Mouse (Mus musculus) frontal cortex, postnatal 25 days (tissue): ENCODE measurements at regions not wholly inside any gene's neighbourhood (a gene's known extent, or its start where the extent isn't known, plus 50 kb on each side); places are given as distances from the start of the nearest gene placed in this dataset.
A peak's percentile ranks its signal among the peaks of the same experiment; 100 is the strongest.

Source experiments
- DNase-seq, 2 experiments: peaks; one replicate each; pipeline ENCODE4 v3.0.0; 2022; ENCODE audit warnings: low spot score in 2 of 2

DNA sequence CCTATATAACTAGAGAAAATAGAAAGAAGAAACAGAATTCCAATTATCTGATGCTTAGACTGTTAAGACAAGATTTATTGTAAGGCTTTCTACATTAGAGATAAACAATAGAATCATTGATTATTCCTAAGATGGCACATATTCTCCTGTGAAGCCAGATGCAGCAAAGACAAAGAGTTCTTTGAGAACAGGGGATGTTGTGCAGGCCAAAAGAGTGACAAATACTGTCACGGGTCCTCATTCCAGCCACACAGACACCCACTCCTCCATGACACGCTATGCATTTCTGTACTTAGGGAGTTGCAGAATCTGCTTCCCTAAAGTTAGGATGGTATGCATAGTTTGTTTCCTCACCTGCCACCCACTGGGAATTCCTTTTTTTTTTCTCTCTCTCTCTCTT, 245.2 kb downstream of the Sv2b start:
- DNase-seq, result no peak

DNA sequence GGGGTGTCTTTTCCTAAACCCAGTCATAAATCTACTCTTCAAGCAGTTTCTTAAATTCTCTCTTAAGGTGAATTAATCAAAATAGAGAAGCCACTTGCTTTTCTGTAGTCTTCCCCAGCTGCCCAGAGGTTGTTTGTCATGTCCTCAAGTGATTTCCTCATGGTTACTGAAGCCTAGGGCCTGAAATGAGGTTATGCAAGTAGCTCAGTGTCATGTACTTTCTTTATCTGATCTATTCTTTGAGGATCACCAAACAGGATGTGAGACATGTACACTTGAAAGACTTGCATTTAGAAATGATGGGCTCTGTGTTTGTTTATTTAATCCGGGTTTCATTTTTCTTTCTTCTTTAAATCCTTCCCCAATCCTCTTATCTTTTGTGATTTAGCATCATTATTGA, 258.8 kb downstream of the Sv2b start:
- DNase-seq, result no peak

DNA sequence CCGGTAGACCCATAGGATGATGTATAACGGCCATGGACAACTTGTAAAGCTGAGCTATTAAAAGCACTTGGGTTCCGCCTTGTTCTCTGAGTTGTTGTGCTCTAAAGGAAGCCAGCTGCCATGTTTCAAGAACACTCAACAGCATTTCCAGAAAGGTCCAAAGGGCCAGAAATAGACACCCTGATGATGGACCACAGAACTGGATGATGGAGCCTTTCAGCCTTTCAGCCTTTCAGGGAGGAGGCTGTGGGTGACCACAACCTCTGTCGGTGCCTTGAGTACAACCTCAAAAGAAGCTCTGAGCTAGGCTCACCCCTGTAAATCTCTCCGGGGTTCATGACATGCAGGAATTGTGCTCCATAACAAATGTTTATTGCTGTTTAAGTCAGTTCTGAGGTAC, 259.3 kb downstream of the Sv2b start:
- DNase-seq, result no peak

DNA sequence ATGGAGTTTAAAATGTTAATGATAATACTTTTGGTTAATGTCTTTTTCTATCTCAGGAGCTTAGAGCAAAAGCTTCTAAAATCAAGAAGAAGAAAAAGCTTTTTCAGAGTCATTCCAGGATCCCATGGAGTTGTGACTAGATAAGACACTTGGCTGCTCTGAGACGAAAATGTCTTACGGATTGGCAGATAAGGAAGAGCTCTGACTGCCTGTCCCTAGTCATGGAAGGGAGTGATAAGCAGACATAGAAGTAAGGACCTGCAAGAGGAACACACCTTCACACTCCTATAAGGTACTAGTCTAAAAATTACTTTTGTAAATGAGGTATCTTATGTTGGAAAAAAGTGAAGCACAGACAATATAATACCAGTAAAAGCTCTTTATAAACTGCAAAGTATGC, 260.2 kb downstream of the Sv2b start:
- DNase-seq, result no peak

- no peak for DNase-seq
These were observed 261.2 kb downstream of the Sv2b start for GRCm38 (mm10) chr7:75047827-75048226.

GRCm38 (mm10) chr7:75040871-75041270, 268.2 kb downstream of the Sv2b start:
- DNase-seq, result no peak

- DNase-seq, result no peak
These were observed 282.9 kb downstream of the Sv2b start for GRCm38 (mm10) chr7:75026191-75026590.

- no peak for DNase-seq
These were observed 287.1 kb downstream of the Sv2b start for GRCm38 (mm10) chr7:75021966-75022365.

DNA sequence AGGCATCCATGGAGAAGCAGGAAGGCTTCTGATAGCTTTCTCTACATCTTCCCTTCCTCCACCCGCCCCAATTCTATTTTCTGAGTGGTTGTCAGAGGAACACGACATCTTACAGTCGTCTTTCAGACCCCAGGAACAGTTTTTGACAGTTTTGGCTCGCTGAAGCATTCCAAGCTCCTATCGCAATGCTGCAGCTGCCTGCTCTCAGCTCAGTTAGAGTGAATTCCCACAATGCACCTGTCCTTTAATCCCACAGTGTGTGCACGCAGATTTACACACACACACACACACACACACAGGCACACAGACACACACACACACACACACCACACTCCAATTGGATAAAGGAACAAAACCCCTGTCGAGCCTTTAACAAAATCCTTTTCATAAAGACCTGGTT, 290.4 kb downstream of the Sv2b start:
- no peak for DNase-seq

DNA sequence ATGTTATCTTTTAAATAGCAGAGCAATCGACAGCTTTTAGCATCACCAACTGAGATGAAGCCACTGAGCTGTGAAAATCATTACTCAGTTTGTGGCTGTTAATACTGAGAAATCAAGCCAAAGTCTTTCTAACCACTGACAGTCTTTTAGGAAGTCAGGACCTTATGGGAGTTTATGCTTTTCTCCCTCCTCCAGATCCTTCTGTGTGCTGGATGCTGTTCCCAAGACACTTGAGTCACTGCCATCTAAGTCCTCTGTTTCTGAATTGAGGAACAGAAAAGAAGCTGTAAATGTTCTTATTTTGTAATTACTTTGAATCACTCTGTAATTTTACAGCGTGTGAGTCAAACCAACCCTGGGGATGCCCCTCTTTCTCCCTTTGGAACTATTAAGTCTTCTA, 300.6 kb downstream of the Sv2b start:
- no peak for DNase-seq

GRCm38 (mm10) chr7:74990198-74990597, 318.9 kb downstream of the Sv2b start:
- DNase-seq, result no peak

- no peak for DNase-seq
These were observed 329.6 kb downstream of the Sv2b start for GRCm38 (mm10) chr7:74979479-74979878.

- no peak for DNase-seq
These were observed 333.1 kb downstream of the Sv2b start for GRCm38 (mm10) chr7:74975986-74976385.

GRCm38 (mm10) chr7:74974448-74974847, 334.6 kb downstream of the Sv2b start:
- no peak for DNase-seq

GRCm38 (mm10) chr7:74944421-74945098, 364.5 kb downstream of the Sv2b start:
- DNase-seq, result no peak

DNA sequence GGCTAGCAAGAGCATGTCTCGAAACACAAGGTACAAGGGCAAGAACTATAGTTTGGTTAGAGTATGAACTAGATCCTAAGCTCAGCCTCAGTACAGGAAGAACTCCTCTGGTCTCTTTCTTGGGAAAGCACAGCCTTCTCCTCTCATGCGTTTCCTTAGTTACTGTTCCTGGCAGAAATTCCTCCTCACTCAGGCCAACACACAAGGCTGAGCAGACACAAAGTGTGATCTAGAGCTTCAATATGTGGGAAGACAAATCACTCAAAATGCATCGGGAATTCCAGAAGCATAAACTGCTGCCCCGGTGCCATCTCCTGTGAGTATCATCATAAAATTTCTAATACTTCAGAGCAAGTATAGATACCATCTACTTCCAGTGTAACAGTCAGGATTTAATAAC, 366.1 kb downstream of the Sv2b start:
- DNase-seq, result peak in 1 of 2 experiments; percentile 4

- DNase-seq, result no peak
These were observed 366.9 kb downstream of the Sv2b start for GRCm38 (mm10) chr7:74942146-74942545.

DNA sequence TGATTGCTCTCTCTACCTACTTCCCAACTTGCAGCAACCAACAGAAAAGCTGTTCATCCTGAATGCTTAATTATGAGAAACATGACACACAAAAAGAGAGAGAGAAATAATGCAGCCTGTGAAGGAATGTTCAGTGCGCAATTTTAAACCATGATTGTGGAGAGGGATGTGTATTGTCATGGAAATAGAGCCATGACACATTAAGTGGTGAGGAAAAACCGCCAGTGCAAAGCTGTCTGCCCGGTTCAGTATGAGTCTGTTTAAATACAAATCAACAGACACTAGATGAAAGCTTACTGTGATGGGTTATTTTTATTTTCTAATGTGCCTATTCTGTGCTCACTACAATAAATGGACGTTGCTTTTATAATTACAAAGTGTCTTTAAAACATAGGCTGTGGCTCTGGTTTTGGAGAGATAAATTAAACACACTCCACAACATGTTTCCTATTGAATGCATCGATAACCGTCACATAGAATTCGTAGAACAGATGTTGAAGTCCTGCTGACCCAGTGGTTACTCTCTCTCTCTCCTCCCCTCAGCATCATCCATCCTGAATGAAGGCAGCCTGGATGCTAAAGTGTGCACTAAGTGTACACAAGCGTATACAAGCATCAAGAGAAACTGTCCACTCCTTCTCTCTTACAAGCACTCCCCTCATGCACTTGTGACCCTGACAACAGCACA, 374.7 kb upstream of the Slco3a1 start:
- DNase-seq, result no peak

- no peak for DNase-seq
These were observed 373.8 kb upstream of the Slco3a1 start for GRCm38 (mm10) chr7:74928226-74928927.

DNA sequence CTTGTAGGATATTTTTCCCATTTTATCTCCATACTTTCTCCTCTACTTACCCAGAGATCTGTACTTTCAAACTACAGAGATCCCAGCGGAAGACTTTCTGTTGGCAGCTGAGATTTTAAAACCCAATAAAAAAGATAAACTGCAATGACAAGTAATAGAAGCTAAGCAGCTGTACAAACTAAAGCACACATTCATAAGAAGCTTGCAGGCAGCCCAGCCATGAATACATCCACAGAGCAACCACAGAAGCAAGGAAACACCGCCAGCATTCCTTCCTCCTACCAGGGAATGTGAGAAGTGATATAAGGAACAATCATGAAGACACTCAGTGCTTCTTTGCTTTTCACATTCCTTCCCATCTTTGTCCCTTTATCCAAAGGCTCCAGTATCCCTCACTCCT, 372.1 kb upstream of the Slco3a1 start:
- no peak for DNase-seq

DNA sequence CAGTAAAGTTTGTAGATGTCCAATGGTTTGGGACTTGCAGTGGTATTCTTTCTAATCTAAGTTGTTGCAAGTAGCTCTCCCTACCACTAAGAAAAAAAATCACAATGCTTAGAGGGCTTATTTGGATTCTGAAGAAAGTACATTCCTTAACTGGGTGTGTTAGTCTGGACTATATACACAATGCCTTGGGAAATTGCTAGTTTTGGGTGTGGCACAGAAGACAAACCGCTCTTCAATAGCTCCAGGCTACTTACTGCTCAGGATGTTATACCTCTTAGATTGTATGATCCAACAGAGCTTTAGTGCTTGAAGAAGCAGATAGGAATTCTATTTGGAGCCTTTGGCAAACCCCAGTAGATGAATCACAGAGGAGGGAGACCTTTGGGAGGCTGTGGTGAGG, 369.6 kb upstream of the Slco3a1 start:
- no peak for DNase-seq

DNA sequence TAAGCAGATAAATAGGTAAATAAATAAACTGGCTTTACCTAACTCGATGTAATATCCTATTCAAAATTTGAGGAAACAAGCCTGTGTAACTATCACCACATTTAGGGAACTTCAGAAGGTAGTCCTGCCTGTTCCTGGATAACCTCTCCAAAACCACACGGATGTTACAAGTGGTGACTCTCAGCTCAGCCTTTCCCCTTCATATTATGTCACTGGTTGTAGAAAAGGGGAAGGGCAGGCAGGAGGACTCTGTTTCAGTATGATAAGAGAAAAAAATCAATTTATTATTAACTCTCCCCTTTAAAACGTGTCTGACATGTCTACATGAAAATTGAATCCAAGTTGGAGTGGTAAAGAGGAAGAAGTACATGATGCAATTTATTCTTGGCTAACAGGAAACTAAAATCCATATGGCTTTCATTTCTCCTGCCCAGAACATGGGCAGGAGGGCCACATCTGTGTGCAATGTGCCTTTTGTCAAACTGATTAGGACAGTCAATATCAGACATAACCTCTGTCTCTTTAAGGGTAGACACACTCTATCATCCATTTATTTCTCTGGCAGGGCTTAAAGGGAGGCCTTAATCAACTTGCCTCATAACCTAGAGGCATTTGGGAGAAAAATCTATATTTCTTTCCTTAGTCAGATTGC, 353.9 kb upstream of the Slco3a1 start:
- DNase-seq, result no peak

GRCm38 (mm10) chr7:74907391-74907790, 352.8 kb upstream of the Slco3a1 start:
- no peak for DNase-seq
